Mouse (Mus musculus) small intestine, adult 2 months (tissue): ENCODE measurements around the gene Slc17a7. TPM values are rescaled to one million over a fixed set of nuclear protein-coding genes. Genes with fewer than 3 reads are reported as not detected.
"Not testable (repeated sequence)": the region's sequence is repeated elsewhere in the genome, so short reads cannot be mapped to it uniquely, and the experiment has no call there.

Experiments used
- H3K27ac ChIP-seq: fragments of 200-500 bp; 2 replicates; pipeline ENCODE4 v1.5.1; 2012; ENCODE audit warnings: low read depth, low read length, control low read depth, inconsistent platforms; ENCODE audit not compliant: insufficient read depth
- H3K27me3 ChIP-seq: fragments of 200-500 bp; 2 replicates; pipeline ENCODE4 v1.6.1; 2012; ENCODE audit warnings: mild to moderate bottlenecking, moderate library complexity, low read length, inconsistent platforms; ENCODE audit not compliant: control insufficient read depth, insufficient read depth
- H3K36me3 ChIP-seq: fragments of 200-500 bp; 2 replicates; pipeline ENCODE4 v1.6.1; 2012; ENCODE audit warnings: mild to moderate bottlenecking, low read length, control low read depth, inconsistent platforms; ENCODE audit not compliant: control insufficient read depth, insufficient read depth
- H3K4me1 ChIP-seq: fragments of 200-500 bp; 2 replicates; pipeline ENCODE4 v1.6.1; 2012; ENCODE audit warnings: low read length, inconsistent platforms, mixed read lengths; ENCODE audit not compliant: control insufficient read depth, insufficient read depth, insufficient read length
- H3K4me3 ChIP-seq: fragments of 200-500 bp; 2 replicates; pipeline ENCODE4 v1.5.1; 2012; ENCODE audit warnings: low read depth, mild to moderate bottlenecking, control low read depth, inconsistent platforms, low read length, moderate library complexity
- CTCF ChIP-seq: fragments of 200-500 bp; IDR thresholded peaks from 2 replicates; pipeline ENCODE4 v1.5.1; 2012; ENCODE audit warnings: low read depth, mild to moderate bottlenecking, control low read depth, inconsistent platforms, low read length, moderate library complexity, mixed read lengths; ENCODE audit not compliant: insufficient replicate concordance, insufficient read length; ENCODE audit errors: extremely low read depth
- POLR2A ChIP-seq: fragments of 200-500 bp; IDR thresholded peaks from 2 replicates; pipeline ENCODE4 v1.6.1; 2012; ENCODE audit warnings: low read depth, mild to moderate bottlenecking, control low read depth, inconsistent platforms, low read length, moderate library complexity
- WGBS: fragments of 180-500 bp; shearing (Covaris S2); methylation state at CpG from one replicate; pipeline ENCODE4 v1.1.7; 2018; 5-methylcytosine and 5-hydroxymethylcytosine counted together
- polyA plus RNA-seq: library from polyadenylated mRNA; depleted of rRNA; stranded (reverse); fragments of >200 nt; gene quantifications from 2 replicates; pipeline ENCODE4 v1.2.3, GENCODE M21; 2012

Slc17a7 gene
- polyA plus RNA-seq, 1 experiment, result 0.09 TPM

GRCm38 (mm10) chr7:45148534-45149098 is 15.1 kb upstream of the Slc17a7 start:
- 0 out of 2 replicates have a peak overlapping the region, but pooled peaks have one; percentile 28 for H3K27ac ChIP-seq
- no peaks in the 10 kb centered on the region for H3K27me3 ChIP-seq
- TF ChIP-seq CTCF (no peak), POLR2A (no peak)
- WGBS, result 59% methylated on average over 4 of the region's 4 CpGs
- H3K4me1 ChIP-seq, result peaks cover 3% of the 10 kb centered on the region; the same call in 1 of the 2 replicates
- no peak overlapping the region for H3K4me3 ChIP-seq
- peaks cover 43% of the 10 kb centered on the region for H3K36me3 ChIP-seq

GRCm38 (mm10) chr7:45149545-45149944 is 14.2 kb upstream of the Slc17a7 start:
- peaks cover 35% of the 10 kb centered on the region for H3K36me3 ChIP-seq
- no peak for TF ChIP-seq POLR2A
- peak overlapping the region; percentile 32 for H3K27ac ChIP-seq
- H3K4me3 ChIP-seq, result no peak overlapping the region
- H3K4me1 ChIP-seq, result peaks cover 3% of the 10 kb centered on the region; the same call in 1 of the 2 replicates
- WGBS, result 81% methylated on average over 6 of the region's 6 CpGs
- H3K27me3 ChIP-seq, result no peaks in the 10 kb centered on the region

GRCm38 (mm10) chr7:45150321-45150720 is 13.4 kb upstream of the Slc17a7 start:
- WGBS, result 74% methylated on average over 4 of the region's 4 CpGs
- H3K27ac ChIP-seq, result peak overlapping the region; percentile 41
- peaks cover 27% of the 10 kb centered on the region for H3K36me3 ChIP-seq
- no peaks in the 10 kb centered on the region for H3K27me3 ChIP-seq
- peaks cover 7% of the 10 kb centered on the region for H3K4me1 ChIP-seq
- H3K4me3 ChIP-seq, result no peak overlapping the region
- TF ChIP-seq POLR2A, result no peak
- no peak for TF ChIP-seq CTCF

GRCm38 (mm10) chr7:45151303-45151702 is 12.4 kb upstream of the Slc17a7 start:
- Histone ChIP-seq H3K4me3 (no peak overlapping the region), H3K4me1 (peaks cover 7% of the 10 kb centered on the region), H3K27me3 (no peaks in the 10 kb centered on the region), H3K36me3 (peaks cover 18% of the 10 kb centered on the region), H3K27ac (peak overlapping the region; percentile 41; the same call in 1 of the 2 replicates)
- 67% methylated on average over 11 of the region's 11 CpGs for WGBS
- no peak for TF ChIP-seq POLR2A
- TF ChIP-seq CTCF, result no peak

- H3K4me3 ChIP-seq, H3K36me3 ChIP-seq, H3K27ac ChIP-seq, H3K27me3 ChIP-seq, H3K4me1 ChIP-seq: not testable (repeated sequence)
- 52% methylated on average over 2 of the region's 2 CpGs for WGBS
Observed at GRCm38 (mm10) chr7:45153052-45153451, 10.7 kb upstream of the Slc17a7 start.

GRCm38 (mm10) chr7:45153586-45153985 is 10.2 kb upstream of the Slc17a7 start:
- WGBS, result 2% methylated on average over 5 of the region's 5 CpGs
- Histone ChIP-seq H3K27ac (peak overlapping the region; percentile 93), H3K4me3 (peak overlapping the region; percentile 71), H3K4me1 (peaks cover 7% of the 10 kb centered on the region), H3K36me3 (no peaks in the 10 kb centered on the region), H3K27me3 (no peaks in the 10 kb centered on the region)
- TF ChIP-seq CTCF, result no peak
- TF ChIP-seq POLR2A, result no peak

GRCm38 (mm10) chr7:45154096-45154992 is 9.4 kb upstream of the Slc17a7 start, which contains the start of the genes Pih1d1 and Aldh16a1:
Gene Pih1d1 (plus strand): TSS chr7:45154303.
Gene Aldh16a1 (minus strand): TSS chr7:45154584.
- Histone ChIP-seq H3K4me3 (peak within 1 kb of the TSS; percentile 71), H3K27me3 (no peaks in the 10 kb centered on the region), H3K27ac (peak within 1 kb of the TSS; percentile 93), H3K4me1 (peaks cover 7% of the 10 kb centered on the region), H3K36me3 (0 out of 2 replicates have a peak, but pooled peaks cover 2% of the 10 kb centered on the region)
- TF ChIP-seq POLR2A (peak; percentile 97), CTCF (peak; percentile 52)
- 1% methylated on average over 69 of the region's 69 CpGs for WGBS
